Mouse (Mus musculus) CH12.LX (cell line): ENCODE data around the gene Snx11. TPM values are rescaled to one million over a fixed set of nuclear protein-coding genes. Genes with fewer than 3 reads are reported as not detected.

Source experiments
- DNase-seq: peaks from one replicate; pipeline ENCODE4 v3.0.0-alpha.2; 2013; ENCODE audit errors: extremely low read depth
- H3K27ac ChIP-seq: 2 replicates; pipeline ENCODE4 v1.5.1; 2012; ENCODE audit warnings: low read depth, mild to moderate bottlenecking, control low read depth, moderate library complexity; ENCODE audit not compliant: insufficient read depth
- H3K27me3 ChIP-seq: replicated peaks from 2 replicates; pipeline ENCODE3; 2012; ENCODE audit warnings: inconsistent platforms
- H3K36me3 ChIP-seq, 2 experiments: replicated peaks in 1 of 2; 2 replicates each; pipeline versions ENCODE3 to v1.6.1; 2012; ENCODE audit warnings: inconsistent platforms in 1 of 2, low read length in 1 of 2, mild to moderate bottlenecking in 1 of 2, mixed read lengths in 1 of 2, moderate library complexity in 1 of 2; ENCODE audit not compliant: control insufficient read depth in 1 of 2, insufficient read depth in 1 of 2
- H3K4me1 ChIP-seq, 2 experiments: 2 replicates each; pipeline ENCODE4 v1.6.1; 2012; ENCODE audit warnings: inconsistent platforms in 1 of 2, moderate library complexity in 1 of 2; ENCODE audit not compliant: insufficient read depth in 2 of 2, control insufficient read depth in 1 of 2
- H3K4me2 ChIP-seq: 2 replicates; pipeline ENCODE4 v1.6.1; 2012; ENCODE audit warnings: low read depth, mild to moderate bottlenecking, control low read depth; ENCODE audit not compliant: poor library complexity, insufficient read depth, severe bottlenecking
- H3K4me3 ChIP-seq, 3 experiments: fragments of 150-350 bp in 1 of 3; sonication (generic) in 1 of 3; replicated peaks in 1 of 3; 2 replicates each; pipeline versions ENCODE3 to v1.5.1; 2011 to 2012; ENCODE audit warnings: low read depth in 2 of 3, low read length in 2 of 3, mild to moderate bottlenecking in 2 of 3, moderate library complexity in 2 of 3, control low read depth in 1 of 3, improper control_type of control experiment in 1 of 3, inconsistent platforms in 1 of 3, mixed read lengths in 1 of 3; ENCODE audit not compliant: poor library complexity in 1 of 3
- H3K79me2 ChIP-seq: replicated peaks from 2 replicates; pipeline ENCODE4 v1.6.1; 2012; ENCODE audit warnings: mild to moderate bottlenecking, moderate library complexity; ENCODE audit not compliant: control insufficient read depth, poor library complexity, insufficient read depth, severe bottlenecking; ENCODE audit errors: extremely low read depth
- H3K9ac ChIP-seq: 2 replicates; pipeline ENCODE4 v1.6.1; 2012; ENCODE audit warnings: low read depth, mild to moderate bottlenecking, control low read depth, moderate library complexity; ENCODE audit not compliant: insufficient read depth
- H3K9me3 ChIP-seq: replicated peaks from 2 replicates; pipeline ENCODE3; 2012; ENCODE audit warnings: low read length, inconsistent platforms, mixed read lengths
- BHLHE40 ChIP-seq: IDR thresholded peaks from 2 replicates; pipeline ENCODE4 v1.6.1; 2011; ENCODE audit warnings: mild to moderate bottlenecking, low read depth, low read length, improper control_type of control experiment
- CHD2 ChIP-seq: IDR thresholded peaks from 2 replicates; pipeline ENCODE4 v1.6.1; 2011; ENCODE audit warnings: low read length, improper control_type of control experiment
- CTCF ChIP-seq, 2 experiments: IDR thresholded peaks in 1 of 2; conservative IDR thresholded peaks in 1 of 2; 2 replicates each; pipeline ENCODE4 v1.5.1; 2011 to 2012; ENCODE audit warnings: low read depth in 2 of 2, low read length in 2 of 2, improper control_type of control experiment in 1 of 2, inconsistent platforms in 1 of 2, mild to moderate bottlenecking in 1 of 2, moderate library complexity in 1 of 2
- ELF1 ChIP-seq: IDR thresholded peaks from 2 replicates; pipeline ENCODE4 v1.6.1; 2014; ENCODE audit warnings: low read depth, mild to moderate bottlenecking, inconsistent platforms, low read length, improper control_type of control experiment
- EP300 ChIP-seq: IDR thresholded peaks from 2 replicates; pipeline ENCODE4 v1.6.1; 2011; ENCODE audit warnings: low read length, improper control_type of control experiment
- HCFC1 ChIP-seq: IDR thresholded peaks from 2 replicates; pipeline ENCODE4 v1.6.1; 2012; ENCODE audit warnings: low read depth, mild to moderate bottlenecking, inconsistent platforms, low read length, improper control_type of control experiment
- JUND ChIP-seq: conservative IDR thresholded peaks from 2 replicates; pipeline ENCODE4 v1.6.1; 2011; ENCODE audit warnings: low read depth, low read length, improper control_type of control experiment
- MAFK ChIP-seq: IDR thresholded peaks from 2 replicates; pipeline ENCODE4 v1.6.1; 2011; ENCODE audit warnings: low read length, improper control_type of control experiment; ENCODE audit not compliant: insufficient replicate concordance
- MAX ChIP-seq: IDR thresholded peaks from 2 replicates; pipeline ENCODE4 v1.6.1; 2011; ENCODE audit warnings: low read length, improper control_type of control experiment
- MAZ ChIP-seq: IDR thresholded peaks from 2 replicates; pipeline ENCODE4 v1.6.1; 2012; ENCODE audit warnings: low read depth, mild to moderate bottlenecking, inconsistent platforms, low read length, improper control_type of control experiment, moderate library complexity
- MEF2A ChIP-seq: IDR thresholded peaks from 2 replicates; pipeline ENCODE4 v1.6.1; 2014; ENCODE audit warnings: low read depth, mild to moderate bottlenecking, inconsistent platforms, low read length, improper control_type of control experiment, borderline replicate concordance
- MXI1 ChIP-seq: IDR thresholded peaks from 2 replicates; pipeline ENCODE4 v1.6.1; 2011; ENCODE audit warnings: mild to moderate bottlenecking, low read depth, low read length, improper control_type of control experiment
- POLR2AphosphoS2 ChIP-seq: IDR thresholded peaks from 2 replicates; pipeline ENCODE4 v1.6.1; 2011; ENCODE audit warnings: low read depth, low read length, improper control_type of control experiment
- RAD21 ChIP-seq: IDR thresholded peaks from 2 replicates; pipeline ENCODE4 v1.6.1; 2011; ENCODE audit warnings: low read depth, mild to moderate bottlenecking, low read length, improper control_type of control experiment, moderate library complexity
- SMC3 ChIP-seq: IDR thresholded peaks from 2 replicates; pipeline ENCODE4 v1.6.1; 2011; ENCODE audit warnings: low read depth, low read length, improper control_type of control experiment
- TBP ChIP-seq: conservative IDR thresholded peaks from 2 replicates; pipeline ENCODE4 v1.6.1; 2011; ENCODE audit warnings: low read depth, low read length, improper control_type of control experiment
- TCF12 ChIP-seq: IDR thresholded peaks from 2 replicates; pipeline ENCODE4 v1.6.1; 2014; ENCODE audit warnings: low read depth, mild to moderate bottlenecking, inconsistent platforms, low read length, improper control_type of control experiment
- USF1 ChIP-seq: IDR thresholded peaks from 2 replicates; pipeline ENCODE4 v1.6.1; 2014; ENCODE audit warnings: low read depth, mild to moderate bottlenecking, inconsistent platforms, low read length, improper control_type of control experiment
- dilution Hi-C: fragments of 300-500 bp; cut with MboI; formaldehyde crosslinking; loops from 2 replicates; pipeline ENCODE4 v1.14.3; 2020; ENCODE audit warnings: low sequenced_read_pairs; ENCODE audit not compliant: extremely low pct_unique_long_range_greater_than_20kb, extremely low pct_ligation_motif_present
- in situ Hi-C: fragments of 300-500 bp; cut with MboI; formaldehyde crosslinking; loops from 3 replicates; pipeline ENCODE4 v1.14.3; 2019; ENCODE audit warnings: low sequenced_read_pairs, low pct_ligation_motif_present, low pct_unique_long_range_greater_than_20kb, mixed read lengths
- polyA plus RNA-seq: library from polyadenylated mRNA; unstranded; fragments of >175 nt; gene quantifications from 2 replicates; pipeline ENCODE4 v1.2.1, GENCODE M21; 2012; ENCODE audit warnings: low read depth; ENCODE audit not compliant: insufficient read length
- total RNA-seq, 2 experiments: library from RNA; depleted of rRNA; stranded (reverse); fragments of 300-350 nt in 1 of 2; fragments of >200 nt in 1 of 2; gene quantifications; 2 replicates each; pipeline ENCODE4 v1.2.3; 2012 to 2014

Snx11 gene
- total and polyA plus RNA-seq, 3 experiments = 153 to 244 (median 217) TPM

DNA sequence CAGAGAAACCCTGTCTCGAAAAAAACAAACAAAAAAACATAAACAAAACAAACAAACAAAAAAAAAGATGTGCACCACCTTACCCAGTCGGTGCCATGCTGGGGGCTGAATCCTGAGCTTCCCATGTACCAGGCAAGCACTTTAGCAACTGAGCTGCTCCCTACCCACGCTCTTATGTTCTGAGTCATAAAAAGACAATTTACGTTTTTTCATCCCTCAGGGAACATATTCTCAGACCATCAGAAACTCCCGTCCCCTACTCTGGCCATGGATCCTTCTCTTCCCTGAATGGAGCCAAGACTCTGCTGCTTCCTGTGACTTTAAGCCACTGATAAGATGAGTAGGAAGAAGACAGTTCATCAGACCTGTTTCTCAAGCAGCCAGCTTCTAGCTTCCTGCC lies 19.0 kb downstream of the Snx11 start:
- TF ChIP-seq MAZ (no peak), HCFC1 (no peak), MAFK (no peak), ELF1 (no peak), SMC3 (no peak), CHD2 (no peak), JUND (no peak), MAX (no peak), RAD21 (no peak), USF1 (no peak), MXI1 (no peak), BHLHE40 (no peak), TBP (no peak), TCF12 (no peak), MEF2A (no peak), POLR2AphosphoS2 (no peak)
- TF ChIP-seq, all 38 proteins: peak for 0
- in situ Hi-C loops = no loop called here
- dilution Hi-C loops = no loop called here
- no peaks in the 10 kb centered on the region for H3K79me2 ChIP-seq
- peaks cover 0 to 7% of the 10 kb centered on the region in 2 experiments for H3K36me3 ChIP-seq
- H3K27me3 ChIP-seq = peaks cover 6% of the 10 kb centered on the region
- peaks cover 21 to 37% of the 10 kb centered on the region in 2 experiments for H3K4me1 ChIP-seq
- H3K9me3 ChIP-seq = peaks cover 5% of the 10 kb centered on the region
- H3K27ac ChIP-seq = no peak overlapping the region
- no peak overlapping the region for H3K4me2 ChIP-seq
- H3K4me3 ChIP-seq = no peak overlapping the region
- DNase-seq = no peak
- H3K9ac ChIP-seq = no peak overlapping the region

DNA sequence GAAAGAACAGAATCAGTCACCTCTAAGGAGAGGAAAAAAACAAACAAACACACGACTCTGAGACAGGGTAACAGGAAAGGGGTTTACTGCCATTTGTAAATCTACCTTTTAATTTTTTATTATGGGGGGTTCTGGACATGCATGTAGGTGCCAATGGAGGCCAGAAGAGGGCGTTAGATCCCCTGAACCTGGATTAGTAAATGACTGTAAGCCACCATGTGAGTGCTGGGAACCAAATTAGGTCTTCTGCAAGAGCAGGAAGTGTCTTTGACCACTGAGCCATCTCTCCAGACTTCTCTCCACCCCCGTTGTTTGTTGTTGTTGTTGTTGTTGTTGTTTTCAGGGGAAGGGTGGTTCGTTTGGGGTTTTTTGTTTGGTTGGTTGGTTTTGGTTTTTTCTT lies 19.9 kb downstream of the Snx11 start:
- Histone ChIP-seq H3K27ac (no peak overlapping the region), H3K9me3 (peaks cover 5% of the 10 kb centered on the region), H3K4me3 (no peak overlapping the region), H3K4me2 (no peak overlapping the region), H3K9ac (no peak overlapping the region), H3K79me2 (no peaks in the 10 kb centered on the region), H3K36me3 (no peaks in the 10 kb centered on the region), H3K27me3 (peaks cover 9% of the 10 kb centered on the region), H3K4me1 (peaks cover 14 to 28% of the 10 kb centered on the region in 2 experiments; a peak in 3 of 4 replicates)
- no peak for DNase-seq
- in situ Hi-C loops = no loop called here
- TF ChIP-seq TBP (no peak), USF1 (no peak), POLR2AphosphoS2 (no peak), JUND (no peak), CTCF (conservative IDR thresholded peaks at IDR 0.05 in 1 of 2, IDR thresholded peaks at IDR 0.05 in 1 of 2; ENCODE audit: low read depth in 2 of 2, low read length in 2 of 2) (peak in 1 of 2 experiments; percentile 22; a peak in 2 of 4 replicates), MAFK (no peak), EP300 (no peak), MAZ (no peak)
- dilution Hi-C loops = no loop called here
